Mouse (Mus musculus) CH12.LX (cell line): Measurements from ENCODE around the gene Dus3l.

ENCODE experiments used
- CHD2 ChIP-seq: IDR thresholded peaks from 2 replicates; pipeline ENCODE4 v1.6.1; 2011; ENCODE audit warnings: low read length, improper control_type of control experiment
- CTCF ChIP-seq, 2 experiments: IDR thresholded peaks in 1 of 2; conservative IDR thresholded peaks in 1 of 2; 2 replicates each; pipeline ENCODE4 v1.5.1; 2011 to 2012; ENCODE audit warnings: low read depth in 2 of 2, low read length in 2 of 2, improper control_type of control experiment in 1 of 2, inconsistent platforms in 1 of 2, mild to moderate bottlenecking in 1 of 2, moderate library complexity in 1 of 2
- E2F4 ChIP-seq: IDR thresholded peaks from 2 replicates; pipeline ENCODE4 v1.6.1; 2011; ENCODE audit warnings: low read depth, low read length, improper control_type of control experiment; ENCODE audit not compliant: insufficient replicate concordance
- EP300 ChIP-seq: IDR thresholded peaks from 2 replicates; pipeline ENCODE4 v1.6.1; 2011; ENCODE audit warnings: low read length, improper control_type of control experiment
- ETS1 ChIP-seq: conservative IDR thresholded peaks from 2 replicates; pipeline ENCODE4 v1.6.1; 2012; ENCODE audit warnings: low read depth, mild to moderate bottlenecking, inconsistent platforms, low read length, improper control_type of control experiment, moderate library complexity
- MAFK ChIP-seq: IDR thresholded peaks from 2 replicates; pipeline ENCODE4 v1.6.1; 2011; ENCODE audit warnings: low read length, improper control_type of control experiment; ENCODE audit not compliant: insufficient replicate concordance
- NELFE ChIP-seq: IDR thresholded peaks from 2 replicates; pipeline ENCODE4 v1.6.1; 2011; ENCODE audit warnings: low read depth, low read length, improper control_type of control experiment
- NRF1 ChIP-seq: IDR thresholded peaks from 2 replicates; pipeline ENCODE4 v1.6.1; 2014; ENCODE audit warnings: low read depth, mild to moderate bottlenecking, inconsistent platforms, low read length, improper control_type of control experiment, moderate library complexity
- POLR2A ChIP-seq: IDR thresholded peaks from 2 replicates; pipeline ENCODE4 v1.6.1; 2011; ENCODE audit warnings: low read depth, mild to moderate bottlenecking, improper control_type of control experiment, low read length
- POLR2AphosphoS2 ChIP-seq: IDR thresholded peaks from 2 replicates; pipeline ENCODE4 v1.6.1; 2011; ENCODE audit warnings: low read depth, low read length, improper control_type of control experiment
- ZNF384 ChIP-seq: IDR thresholded peaks from 2 replicates; pipeline ENCODE4 v1.6.1; 2012; ENCODE audit warnings: low read depth, low read length, improper control_type of control experiment, inconsistent platforms

- TF ChIP-seq POLR2A, result no peak
- no peak for TF ChIP-seq CTCF (conservative IDR thresholded peaks at IDR 0.05 in 1 of 2, IDR thresholded peaks at IDR 0.05 in 1 of 2; ENCODE audit: low read depth in 2 of 2, low read length in 2 of 2)
- TF ChIP-seq ETS1, result no peak
- no peak for TF ChIP-seq NRF1
- TF ChIP-seq NELFE, result no peak
- TF ChIP-seq ZNF384, result no peak
- TF ChIP-seq EP300, result no peak
- no peak for TF ChIP-seq E2F4
- no peak for TF ChIP-seq CHD2
- no peak for TF ChIP-seq POLR2AphosphoS2
- TF ChIP-seq MAFK, result no peak
Observed at GRCm38 (mm10) chr17:56793614-56794319, 29.2 kb downstream of the Dus3l start.
